Mouse (Mus musculus) effector memory CD4-positive, alpha-beta T cell, adult 5 months (primary cell): ENCODE measurements around the gene Tpcn2. TPM values are rescaled to one million over a fixed set of nuclear protein-coding genes. Genes with fewer than 3 reads are reported as not detected.

Experiments used
- polyA plus RNA-seq: library from polyadenylated mRNA; unstranded; fragments of 100-300 nt; shearing (Covaris generic); gene quantifications from one replicate; pipeline ENCODE4 v1.2.1, GENCODE M21; 2017

Gene Tpcn2
- polyA plus RNA-seq, result 15.0 TPM

DNA sequence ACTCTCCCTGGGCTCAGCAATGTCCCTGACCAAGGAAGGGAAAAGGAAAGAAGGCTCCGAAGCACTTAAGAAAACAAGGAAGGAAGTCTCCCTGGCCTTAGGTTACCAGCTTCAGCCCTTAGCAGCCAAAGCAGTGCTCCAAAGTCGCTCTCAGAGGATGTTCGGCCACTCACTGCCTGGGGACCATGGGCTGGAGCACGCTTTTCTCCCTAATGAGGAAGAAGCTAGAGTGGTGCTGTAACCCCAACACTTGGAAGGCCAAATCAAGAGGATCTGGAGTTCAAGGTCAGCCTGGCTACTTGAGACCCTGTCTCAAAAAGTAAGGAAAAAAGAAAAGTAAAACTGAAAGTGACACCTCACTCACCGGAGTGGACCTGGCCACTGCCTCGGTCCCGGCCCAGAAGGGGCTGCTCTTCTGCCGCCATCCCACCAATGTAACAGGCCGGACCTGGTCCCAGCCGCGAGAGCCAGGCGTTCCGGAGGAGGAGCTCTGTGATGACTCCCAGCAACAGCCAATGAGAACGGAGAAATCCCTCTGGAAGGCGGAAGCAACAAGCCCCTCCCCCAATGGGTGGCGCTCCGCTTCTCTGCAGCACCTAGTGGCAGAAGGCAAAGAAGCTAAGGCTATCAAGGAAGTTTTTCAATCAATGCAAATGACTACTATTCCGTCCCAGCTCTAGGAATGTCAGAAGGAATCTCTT lies at the start of gene Tpcn2:
Gene Tpcn2 (minus strand): TSS at position 525 of the 701 bp plus-strand sequence.

GRCm38 (mm10) chr7:145314785-145315411 lies 31.1 kb upstream of the Tpcn2 start, which contains the start of gene Mrgprd:
TSS of gene Mrgprd (plus strand) at chr7:145314835.

GRCm38 (mm10) chr7:145300321-145301007 lies 16.7 kb upstream of the Tpcn2 start, which contains the start of gene Mrgprf:
TSS of gene Mrgprf (plus strand) at chr7:145300828.

GRCm38 (mm10) chr7:145208006-145208405 lies 75.8 kb downstream of the Tpcn2 start, which contains the start of gene 1810010D01Rik:
TSS of gene 1810010D01Rik (minus strand) at chr7:145208119.

Other genes with a start within 250 kb of the Tpcn2 start
- gene 1810010D01Rik, start 75.9 kb downstream of the Tpcn2 start, polyA plus RNA-seq, result 1.2 TPM
- not detected for gene Mrgprf, start 16.8 kb upstream of the Tpcn2 start, polyA plus RNA-seq
- not detected for gene Mrgprd, start 30.8 kb upstream of the Tpcn2 start, polyA plus RNA-seq